Mouse (Mus musculus) MEL (cell line): ENCODE results near the gene Plxdc2.

Source experiments
- CHD2 ChIP-seq: IDR thresholded peaks from 2 replicates; pipeline ENCODE4 v1.6.1; 2011; ENCODE audit warnings: low read length, improper control_type of control experiment
- CTCF ChIP-seq, 3 experiments: IDR thresholded peaks in 2 of 3; conservative IDR thresholded peaks in 1 of 3; 2 replicates each; pipeline ENCODE4 v1.5.1; 2011 to 2012; ENCODE audit warnings: low read length in 3 of 3, low read depth in 2 of 3, mild to moderate bottlenecking in 2 of 3, improper control_type of control experiment in 1 of 3, inconsistent platforms in 1 of 3, mixed read lengths in 1 of 3, moderate library complexity in 1 of 3; ENCODE audit not compliant: control insufficient read depth in 1 of 3, insufficient read depth in 1 of 3, poor library complexity in 1 of 3, severe bottlenecking in 1 of 3
- EP300 ChIP-seq, 2 experiments: IDR thresholded peaks; 2 replicates each; pipeline ENCODE4 v1.6.1; 2011; ENCODE audit warnings: improper control_type of control experiment in 2 of 2, low read length in 2 of 2, low read depth in 1 of 2, mild to moderate bottlenecking in 1 of 2
- ETS1 ChIP-seq: IDR thresholded peaks from 2 replicates; pipeline ENCODE4 v1.6.1; 2012; ENCODE audit warnings: low read depth, mild to moderate bottlenecking, inconsistent platforms, low read length, improper control_type of control experiment, moderate library complexity
- HCFC1 ChIP-seq: IDR thresholded peaks from 2 replicates; pipeline ENCODE4 v1.6.1; 2012; ENCODE audit warnings: low read depth, mild to moderate bottlenecking, inconsistent platforms, low read length, improper control_type of control experiment, moderate library complexity
- MAX ChIP-seq: IDR thresholded peaks from 2 replicates; pipeline ENCODE4 v1.6.1; 2011; ENCODE audit warnings: low read length, improper control_type of control experiment
- MYC ChIP-seq: IDR thresholded peaks from 2 replicates; pipeline ENCODE4 v1.6.1; 2011; ENCODE audit warnings: low read depth, mild to moderate bottlenecking, low read length, improper control_type of control experiment, moderate library complexity
- POLR2A ChIP-seq, 2 experiments: IDR thresholded peaks; 2 replicates each; pipeline ENCODE4 v1.6.1; 2011 to 2012; ENCODE audit warnings: low read length in 2 of 2, mild to moderate bottlenecking in 2 of 2, control low read depth in 1 of 2, improper control_type of control experiment in 1 of 2, low read depth in 1 of 2, moderate library complexity in 1 of 2; ENCODE audit not compliant: control insufficient read depth in 1 of 2, insufficient read depth in 1 of 2, poor library complexity in 1 of 2
- TAL1 ChIP-seq: IDR thresholded peaks from 2 replicates; pipeline ENCODE4 v1.6.1; 2012; ENCODE audit warnings: mild to moderate bottlenecking, inconsistent platforms, low read length, moderate library complexity, mixed read lengths
- TBP ChIP-seq: IDR thresholded peaks from 2 replicates; pipeline ENCODE4 v1.8.0; 2011; ENCODE audit warnings: low read depth, low read length, improper control_type of control experiment
- UBTF ChIP-seq: IDR thresholded peaks from 2 replicates; pipeline ENCODE4 v1.6.1; 2012; ENCODE audit warnings: low read depth, mild to moderate bottlenecking, inconsistent platforms, low read length, improper control_type of control experiment, moderate library complexity, borderline replicate concordance; ENCODE audit not compliant: insufficient read depth
- USF1 ChIP-seq: IDR thresholded peaks from 2 replicates; pipeline ENCODE4 v1.6.1; 2014; ENCODE audit warnings: low read depth, mild to moderate bottlenecking, inconsistent platforms, low read length, improper control_type of control experiment, moderate library complexity
- ZNF384 ChIP-seq: IDR thresholded peaks from 2 replicates; pipeline ENCODE4 v1.6.1; 2012; ENCODE audit warnings: low read depth, mild to moderate bottlenecking, inconsistent platforms, low read length, improper control_type of control experiment

GRCm38 (mm10) chr2:16651713-16652112 lies 295.6 kb downstream of the Plxdc2 start:
- TF ChIP-seq EP300 (IDR thresholded peaks at IDR 0.05; ENCODE audit: low read depth in 1 of 2, low read length in 2 of 2): no peak
- no peak for TF ChIP-seq POLR2A (IDR thresholded peaks at IDR 0.05; ENCODE audit: control insufficient read depth in 1 of 2, insufficient read depth in 1 of 2, low read depth in 1 of 2, low read length in 2 of 2, poor library complexity in 1 of 2)
- TF ChIP-seq UBTF: no peak
- TF ChIP-seq MYC: no peak
- no peak for TF ChIP-seq TBP
- TF ChIP-seq ETS1: no peak
- TF ChIP-seq ZNF384: no peak
- no peak for TF ChIP-seq CTCF (IDR thresholded peaks at IDR 0.05 in 2 of 3, conservative IDR thresholded peaks at IDR 0.05 in 1 of 3; ENCODE audit: control insufficient read depth in 1 of 3, insufficient read depth in 1 of 3, low read depth in 2 of 3, low read length in 3 of 3, poor library complexity in 1 of 3, severe bottlenecking in 1 of 3)
- TF ChIP-seq HCFC1: no peak
- TF ChIP-seq TAL1: no peak
- TF ChIP-seq MAX: no peak
- no peak for TF ChIP-seq CHD2
- no peak for TF ChIP-seq USF1
